Mouse (Mus musculus): ENCODE measurements around the gene Rgsl1. TPM values are rescaled to one million over a fixed set of nuclear protein-coding genes. Genes with fewer than 3 reads are reported as not detected.
"Not testable (repeated sequence)": the region's sequence is repeated elsewhere in the genome, so short reads cannot be mapped to it uniquely, and the experiment has no call there.

The Rgsl1 gene
- total RNA-seq (2021), result 1 to 10 TPM; 1.2 to 1.6 TPM

DNA sequence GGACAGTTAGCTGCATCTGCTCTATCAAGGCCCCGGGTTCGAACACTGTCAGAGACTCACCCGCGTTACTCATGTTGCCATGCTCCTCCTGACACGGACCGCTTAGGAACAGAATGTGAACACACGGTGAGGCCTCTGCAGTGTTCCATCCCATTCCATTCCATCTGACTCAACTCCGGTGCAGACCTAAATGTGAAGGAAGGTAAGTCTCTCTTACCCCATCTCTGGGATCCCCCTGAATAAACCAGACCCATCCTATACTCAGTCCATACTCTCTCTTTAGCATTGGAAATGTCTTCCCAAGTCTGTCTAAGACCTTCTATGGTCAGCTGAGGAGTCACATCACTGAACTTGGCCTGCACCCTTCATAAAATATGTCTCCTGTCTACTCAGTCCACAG, at the start of gene Rgsl1:
Gene Rgsl1, minus strand, starts transcription at position 101 of the 400 bp plus-strand sequence.
- intact Hi-C loops (cut with DNase I), result no loop called here
- DNase-seq (ENCODE audit: low spot score in 2 of 2), result no peak

DNA sequence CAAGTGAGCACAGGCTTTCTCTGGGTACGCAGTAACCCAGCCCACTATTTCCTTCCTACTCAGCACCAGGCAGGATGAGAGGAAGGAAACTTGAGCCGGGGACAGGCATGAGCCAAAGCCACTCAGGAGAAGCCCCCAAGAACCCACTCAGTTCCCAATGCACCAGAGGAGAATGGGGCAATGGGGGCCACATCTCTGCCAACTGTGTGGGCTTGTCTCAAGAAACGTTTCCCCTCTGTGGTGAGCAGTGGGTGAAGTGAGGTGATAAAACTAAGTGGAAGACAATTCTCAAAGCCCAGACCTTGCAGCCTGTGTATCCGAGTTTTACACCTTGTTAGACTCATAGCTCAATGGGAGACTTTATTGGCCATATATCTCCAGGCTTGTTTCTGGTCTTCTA, 47.5 kb upstream of the Rgsl1 start, which contains the start of gene Teddm1a:
Gene Teddm1a, plus strand, starts transcription at position 301 of the 400 bp plus-strand sequence.
- intact Hi-C loops (cut with DNase I), result loop anchor here (10.0 kb wide), 1 partner anchor 373 kb away; no protein-coding TSS in a partner anchor
- DNase-seq (ENCODE audit: low spot score in 2 of 2), result no peak

DNA sequence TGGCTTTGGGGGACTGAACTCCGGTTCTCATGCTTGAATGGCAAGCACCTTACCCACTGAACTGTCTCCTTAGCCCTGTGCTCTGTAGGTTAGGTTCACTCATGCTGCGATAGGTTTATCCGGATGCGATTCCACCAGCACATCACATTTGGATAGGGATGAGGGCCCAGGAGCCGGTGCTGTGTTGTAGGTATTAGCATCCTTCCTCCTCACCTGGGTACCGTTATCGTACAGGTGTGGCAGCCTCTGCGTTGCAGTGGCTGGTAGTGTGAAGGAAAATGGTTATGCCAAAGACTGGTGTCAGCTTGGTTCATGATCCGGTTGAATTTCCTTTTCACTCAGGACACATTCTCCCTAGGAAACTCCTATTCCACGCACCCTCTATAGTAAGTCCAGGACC, 46.2 kb upstream of the Rgsl1 start:
- intact Hi-C loops (cut with DNase I), result loop anchor here (10.0 kb wide), 1 partner anchor 375 kb away; no protein-coding TSS in a partner anchor
- DNase-seq (ENCODE audit: low spot score in 2 of 2), result no peak

DNA sequence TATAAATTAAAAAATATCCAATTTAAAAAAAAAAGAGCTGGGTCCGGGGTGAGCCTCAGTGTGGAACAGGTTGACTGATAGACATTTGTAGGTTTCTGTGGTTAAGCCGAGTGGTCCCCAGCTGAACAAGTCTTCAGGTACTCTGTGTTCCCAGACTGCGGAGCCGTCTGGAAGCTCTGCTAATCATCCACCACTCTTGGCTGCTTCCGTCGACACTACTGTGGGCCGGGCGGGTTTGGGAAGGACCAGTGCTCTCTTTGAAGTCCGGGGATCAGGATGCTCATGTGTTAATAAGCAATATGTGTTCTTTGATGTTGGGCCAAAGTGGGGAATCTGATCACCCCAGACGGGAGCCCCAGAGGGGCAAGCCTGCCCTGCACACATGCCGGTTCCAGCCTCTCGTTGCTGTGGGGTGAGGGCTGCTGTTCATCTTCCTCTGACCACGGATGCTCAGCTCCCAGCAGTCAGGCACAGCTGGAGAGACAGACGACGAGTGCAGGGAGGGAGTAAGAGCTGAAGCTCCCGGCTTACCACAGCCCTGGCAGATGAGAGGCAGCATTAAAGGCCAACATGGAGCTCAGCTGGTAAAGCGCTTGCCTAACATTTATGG, 42.2 kb upstream of the Rgsl1 start:
- DNase-seq (ENCODE audit: low spot score in 2 of 2), result no peak
- intact Hi-C loops (cut with DNase I), result no loop called here

DNA sequence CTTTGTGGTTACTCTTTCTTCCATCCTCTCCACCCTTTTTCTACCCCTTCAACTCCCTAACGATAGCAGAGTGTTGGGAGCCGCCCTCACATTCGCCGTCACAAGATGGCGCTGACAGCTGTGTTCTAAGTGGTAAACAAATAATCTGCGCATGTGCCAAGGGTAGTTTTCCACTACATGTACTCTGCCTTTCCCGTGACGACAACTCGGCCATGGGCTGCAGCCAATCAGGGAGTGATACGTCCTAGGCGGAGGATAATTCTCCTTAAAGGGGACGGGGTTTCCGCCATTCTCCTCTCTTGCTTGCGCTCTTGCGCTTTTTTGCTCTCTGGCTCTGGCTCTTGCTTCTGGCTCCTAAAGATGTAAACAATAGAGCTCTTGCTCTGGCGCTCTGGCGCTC, 36.4 kb upstream of the Rgsl1 start:
- intact Hi-C loops (cut with DNase I); DNase-seq (ENCODE audit: low spot score in 2 of 2): not testable (repeated sequence)

DNA sequence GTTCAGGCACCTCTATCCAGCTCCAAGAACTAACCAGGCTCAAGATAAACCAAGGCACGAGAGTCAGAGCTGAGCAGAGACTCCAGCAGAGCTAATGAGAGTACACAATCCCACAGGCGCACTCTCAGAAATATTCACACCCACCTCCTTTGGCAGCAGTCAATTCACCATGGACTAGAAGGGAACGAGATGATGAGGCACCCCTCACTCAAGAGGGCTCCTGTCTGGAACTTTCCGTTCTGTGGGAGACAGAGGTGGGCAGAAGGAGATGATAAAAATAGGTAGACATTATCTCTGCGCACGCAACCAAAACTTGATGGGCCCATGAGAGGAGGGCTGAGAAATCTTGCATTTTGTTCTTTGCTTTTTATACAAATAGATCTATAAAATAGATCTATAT, 30.1 kb upstream of the Rgsl1 start, which contains the start of gene Teddm1b:
Gene Teddm1b, plus strand, starts transcription at position 301 of the 400 bp plus-strand sequence.
- DNase-seq (ENCODE audit: low spot score in 2 of 2), result no peak
- intact Hi-C loops (cut with DNase I), result no loop called here

DNA sequence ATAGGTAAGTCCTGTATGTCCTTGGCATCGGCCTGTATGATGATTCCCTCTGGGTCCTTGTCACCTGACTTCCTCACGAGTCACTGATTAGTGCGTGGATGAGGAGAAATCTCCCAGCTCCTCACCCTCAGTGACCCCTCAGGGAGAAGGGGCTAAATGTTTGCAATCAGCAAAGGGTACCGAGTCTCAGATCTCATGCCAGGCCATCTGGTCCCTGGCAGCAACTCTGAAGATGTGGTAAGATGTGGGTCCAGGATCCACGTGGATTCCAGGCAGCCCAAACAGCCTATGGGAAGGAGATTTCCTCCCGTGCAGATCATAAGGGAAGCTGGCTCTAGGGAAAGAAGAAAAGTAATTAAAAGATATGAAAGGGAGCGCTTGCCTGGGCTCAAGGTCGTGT, 12.0 kb upstream of the Rgsl1 start:
- intact Hi-C loops (cut with DNase I), result no loop called here
- DNase-seq (ENCODE audit: low spot score in 2 of 2), result no peak

DNA sequence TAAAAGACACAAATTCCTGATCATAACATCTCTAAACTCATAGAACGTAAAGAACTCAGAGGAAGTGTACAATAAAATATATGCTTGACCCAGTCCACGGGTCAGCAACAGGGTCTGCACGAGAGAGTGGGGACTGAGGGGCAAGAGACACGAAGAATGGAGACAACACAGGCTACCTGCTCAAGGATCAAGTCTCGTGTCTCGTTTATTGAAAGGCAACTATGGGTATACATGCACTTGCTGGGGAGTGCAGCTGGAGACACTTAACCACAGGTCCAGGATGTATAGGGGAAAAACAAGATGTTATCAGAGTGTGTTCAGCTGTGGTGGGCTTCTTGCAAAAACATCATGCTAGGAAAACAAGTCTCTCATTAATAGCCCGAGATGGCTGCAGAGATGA, 8.8 kb upstream of the Rgsl1 start:
- DNase-seq (ENCODE audit: low spot score in 2 of 2); intact Hi-C loops (cut with DNase I): not testable (repeated sequence)

DNA sequence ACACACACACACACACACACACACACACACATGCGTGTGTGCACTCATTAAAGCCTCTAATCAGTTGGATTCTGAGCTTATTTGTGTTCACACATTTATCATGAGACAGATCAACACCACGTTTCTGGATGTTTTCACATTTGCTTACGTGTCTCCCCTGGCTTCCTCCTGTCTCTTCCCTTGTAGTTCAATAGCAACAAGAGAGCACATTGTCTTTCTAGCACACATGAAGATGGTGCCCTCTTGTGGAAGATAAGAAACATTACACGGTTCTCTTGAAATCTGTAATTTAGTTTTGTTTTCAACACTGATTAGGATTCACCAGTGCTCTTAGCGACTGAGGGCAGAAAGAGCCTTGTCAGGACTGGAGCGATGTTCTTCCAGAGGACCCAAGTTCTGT, 2.9 kb upstream of the Rgsl1 start:
- DNase-seq (ENCODE audit: low spot score in 2 of 2), result peak in 1 of 2 experiments; percentile 19
- intact Hi-C loops (cut with DNase I), result loop anchor here (5.0 kb wide), 1 partner anchor 100 kb away; the partner anchor contains the start of gene Rnasel

DNA sequence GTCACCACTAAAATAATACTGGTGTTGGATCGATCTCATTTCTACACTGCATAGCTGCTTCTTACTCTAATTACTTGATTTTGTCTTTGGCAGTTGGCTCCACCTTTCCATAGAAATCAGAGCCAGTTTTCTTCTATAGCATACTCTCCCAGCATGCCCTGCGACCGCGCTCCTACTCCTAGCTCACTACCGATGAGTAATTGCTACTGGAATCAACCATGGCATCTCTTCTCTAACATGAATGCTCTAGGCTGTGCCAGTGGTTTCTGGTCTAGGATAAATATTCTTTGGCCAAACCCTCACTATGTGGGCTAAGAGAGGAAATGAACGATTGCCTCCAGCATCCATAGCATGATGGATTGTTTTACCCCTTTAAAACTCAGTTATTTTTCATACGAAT, 2.5 kb upstream of the Rgsl1 start:
- DNase-seq (ENCODE audit: low spot score in 2 of 2), result no peak
- intact Hi-C loops (cut with DNase I), result loop anchor here (5.0 kb wide), 1 partner anchor 99 kb away; the partner anchor contains the start of gene Rnasel

DNA sequence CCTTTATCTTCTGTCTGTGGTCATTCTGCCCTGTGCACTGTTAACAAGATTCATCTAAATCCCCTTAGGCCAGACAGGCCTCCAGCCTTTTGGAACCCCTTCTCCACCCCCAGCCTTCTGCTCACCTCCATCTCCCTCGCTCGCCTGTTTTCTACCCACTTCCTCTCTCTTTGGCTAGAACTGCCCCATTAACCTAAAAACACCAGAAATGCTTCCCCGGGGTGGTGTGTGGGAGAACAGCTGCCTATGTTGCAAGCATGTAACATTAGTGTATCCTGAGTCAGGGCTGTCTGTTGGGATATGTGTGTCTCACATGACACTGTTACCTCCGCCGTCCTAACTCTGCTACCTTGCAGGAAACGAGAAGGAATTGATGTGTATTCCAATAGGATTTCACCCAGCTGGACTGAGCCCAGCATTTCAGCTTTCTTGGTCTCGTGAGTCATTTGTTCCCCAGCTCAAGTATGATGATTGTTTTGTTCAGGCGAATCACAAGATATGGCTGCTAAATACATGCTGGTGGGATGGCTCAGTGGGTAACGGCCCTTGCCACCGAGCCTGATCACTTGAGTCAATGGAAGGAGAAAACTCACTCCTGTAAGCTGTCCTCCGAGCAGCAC, 1.7 kb downstream of the Rgsl1 start:
- DNase-seq (ENCODE audit: low spot score in 2 of 2), result peak; percentile 11 to 66
- intact Hi-C loops (cut with DNase I), result no loop called here

DNA sequence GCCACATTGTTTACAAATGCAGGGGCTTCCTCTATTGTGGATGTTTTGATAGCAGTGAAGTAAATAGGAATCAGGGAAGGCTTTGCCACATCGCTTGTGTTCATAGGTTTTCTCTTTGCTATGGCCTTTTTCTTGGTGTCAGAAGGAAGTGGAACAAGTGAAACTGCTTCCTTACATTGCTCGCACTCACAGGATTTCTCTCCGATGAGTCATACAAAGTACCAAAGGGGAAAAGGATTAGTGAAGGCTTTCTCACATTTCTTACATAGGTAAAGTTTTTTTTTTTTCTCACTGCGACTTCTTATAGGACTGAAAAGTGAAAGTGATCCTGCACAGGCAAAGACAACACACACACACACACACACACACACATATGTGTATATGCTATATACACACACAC, 7.9 kb downstream of the Rgsl1 start:
- DNase-seq (ENCODE audit: low spot score in 2 of 2), result no peak
- intact Hi-C loops (cut with DNase I), result no loop called here

DNA sequence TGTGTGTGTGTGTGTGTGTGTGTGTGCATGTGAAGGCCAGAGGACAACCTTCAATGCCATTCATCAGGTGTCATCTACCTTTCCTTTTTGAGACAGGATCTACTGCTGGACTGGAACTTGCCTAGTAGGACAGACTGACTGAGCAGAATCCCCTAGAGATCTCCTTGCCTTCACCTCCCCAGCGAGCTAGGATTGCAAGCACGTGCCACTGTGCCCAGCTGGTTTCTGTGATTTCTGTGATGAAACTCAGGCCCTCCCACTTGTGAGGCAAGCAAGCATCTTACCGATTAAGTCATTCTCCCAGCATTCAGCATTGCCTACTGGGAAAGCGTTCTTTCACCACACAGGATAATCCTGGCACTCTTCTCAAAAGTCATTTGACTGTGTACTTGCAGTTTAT, 13.2 kb downstream of the Rgsl1 start:
- DNase-seq (ENCODE audit: low spot score in 2 of 2), result no peak
- intact Hi-C loops (cut with DNase I), result no loop called here

DNA sequence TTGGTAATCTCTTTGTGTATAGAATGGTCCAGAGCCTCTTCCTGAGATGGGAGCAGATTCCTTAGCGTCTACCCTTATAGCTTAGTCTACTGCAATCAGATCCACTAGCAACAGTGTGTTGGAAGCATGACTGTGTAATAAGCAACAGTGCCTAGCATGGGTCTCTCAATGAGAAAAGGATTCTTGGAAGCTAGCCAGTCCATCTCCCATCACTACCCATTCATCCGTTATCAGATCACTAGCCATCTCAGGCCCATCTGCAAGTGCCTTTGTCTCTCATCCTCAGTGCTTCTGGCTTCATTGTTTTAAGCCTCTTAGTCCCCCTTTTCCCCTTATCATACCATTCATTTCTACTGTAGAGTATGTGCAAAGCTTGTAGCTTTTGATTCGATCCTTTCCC, 23.7 kb downstream of the Rgsl1 start:
- intact Hi-C loops (cut with DNase I), result no loop called here
- no peak for DNase-seq (ENCODE audit: low spot score in 2 of 2)

DNA sequence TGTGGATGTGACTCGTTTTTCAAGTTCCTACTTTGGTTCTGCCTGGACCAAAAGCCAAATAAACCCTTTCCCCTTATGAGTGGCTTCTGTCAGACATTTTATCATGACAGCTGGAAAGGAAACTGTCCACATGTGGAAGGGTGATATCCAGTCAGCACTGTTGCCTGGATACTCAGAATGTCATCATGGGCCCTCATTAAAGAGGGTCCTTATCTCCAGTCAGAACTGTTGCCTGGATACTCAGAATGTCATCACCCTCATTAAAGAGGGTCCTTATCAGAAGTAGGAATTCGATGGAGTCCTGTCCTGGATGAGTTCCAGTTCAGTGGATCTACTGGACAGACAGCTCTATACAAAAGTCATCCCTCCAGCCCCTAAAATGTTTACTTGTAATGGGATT, 29.7 kb downstream of the Rgsl1 start:
- intact Hi-C loops (cut with DNase I), result no loop called here
- no peak for DNase-seq (ENCODE audit: low spot score in 2 of 2)

DNA sequence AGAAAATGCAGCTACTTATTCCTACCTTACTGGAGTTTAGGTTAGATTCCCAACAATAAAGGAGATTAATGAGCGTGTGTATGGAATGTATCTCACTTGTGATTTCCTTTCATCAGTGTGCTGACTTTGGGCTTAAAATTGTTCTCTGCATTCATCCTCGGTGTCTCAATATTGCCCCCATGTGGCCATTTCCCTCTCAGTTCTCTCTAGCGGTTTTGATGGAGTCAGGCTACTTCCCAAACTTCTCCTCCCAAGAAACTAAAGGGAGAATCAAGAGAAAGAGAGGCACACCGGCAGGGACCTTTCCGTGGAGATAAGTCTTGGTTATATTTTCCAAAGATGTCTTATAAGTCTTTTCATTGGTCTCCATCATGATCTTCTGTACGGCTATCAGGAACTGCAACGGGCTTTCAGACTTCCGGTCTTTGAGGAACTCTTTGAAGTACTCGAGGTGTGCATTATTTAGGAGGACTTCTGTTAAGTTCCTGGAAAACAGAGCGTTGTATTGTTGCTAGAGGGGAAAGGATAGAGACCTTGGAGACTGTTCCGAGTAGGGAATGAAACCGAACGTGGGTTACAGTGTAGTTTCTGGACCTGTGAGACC, 36.5 kb downstream of the Rgsl1 start:
- intact Hi-C loops (cut with DNase I), result loop anchor here (5.0 kb wide), 2 partner anchors 55 to 250 kb away; no protein-coding TSS in a partner anchor
- peak; percentile 62 to 81 for DNase-seq (ENCODE audit: low spot score in 2 of 2)

DNA sequence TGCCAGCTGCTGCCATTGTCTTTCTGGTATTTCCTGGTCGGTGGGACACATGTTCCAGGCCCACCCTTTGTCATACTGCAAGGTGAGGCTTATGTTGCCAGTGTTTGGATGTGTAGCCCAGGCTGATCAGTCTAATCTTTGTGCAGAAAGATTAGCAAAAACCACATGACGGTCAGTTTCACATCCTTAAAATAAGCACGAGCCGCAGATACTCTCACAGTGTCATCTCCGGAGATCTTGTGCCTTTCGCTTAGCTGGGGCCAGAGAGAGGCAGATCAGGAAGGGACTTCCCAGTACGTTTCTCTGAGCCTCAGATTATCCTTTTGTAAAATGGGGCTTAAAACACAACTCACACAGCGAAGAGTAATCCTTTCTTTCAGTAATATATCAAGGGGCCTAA, 40.4 kb downstream of the Rgsl1 start:
- DNase-seq (ENCODE audit: low spot score in 2 of 2), result no peak
- intact Hi-C loops (cut with DNase I), result no loop called here

DNA sequence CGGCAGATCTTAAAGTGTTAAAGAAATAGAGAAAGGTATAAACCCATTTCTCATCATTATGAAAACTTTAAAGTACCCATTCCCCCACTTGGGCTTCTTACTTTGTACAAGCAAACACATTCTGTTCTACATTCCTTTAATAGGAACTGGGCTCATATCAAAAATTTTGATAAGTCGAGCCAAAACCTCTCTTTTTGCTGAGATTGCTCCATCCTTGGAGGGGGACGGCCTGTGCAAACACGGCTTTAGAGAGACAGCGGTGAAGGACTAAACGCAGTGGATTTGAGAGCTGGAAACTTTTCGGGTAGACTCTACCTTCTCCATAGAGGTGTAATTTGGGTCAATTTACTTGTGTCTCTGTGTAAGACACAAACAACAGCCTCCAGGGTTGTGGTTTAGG, 41.3 kb downstream of the Rgsl1 start:
- DNase-seq (ENCODE audit: low spot score in 2 of 2), result no peak
- intact Hi-C loops (cut with DNase I), result no loop called here

DNA sequence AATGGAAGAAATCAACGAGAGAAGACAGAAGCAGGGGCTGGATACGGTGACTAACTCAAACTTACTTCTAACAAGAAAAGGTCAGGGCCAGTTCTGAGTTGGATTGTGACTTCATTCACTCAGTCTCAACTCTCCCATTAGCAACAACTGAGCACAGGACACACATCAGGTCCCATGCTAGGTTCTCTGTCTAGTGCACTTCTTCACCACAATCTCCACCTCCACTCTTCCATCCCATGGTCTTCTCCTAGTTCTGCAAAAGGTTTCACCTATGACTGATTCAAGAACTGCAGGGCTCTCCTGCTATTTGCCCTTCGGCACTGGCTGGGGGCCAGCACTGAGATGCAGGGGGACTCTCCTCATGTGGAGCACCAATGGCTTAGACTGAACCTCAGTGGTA, 49.7 kb downstream of the Rgsl1 start:
- DNase-seq (ENCODE audit: low spot score in 2 of 2), result no peak
- intact Hi-C loops (cut with DNase I), result no loop called here

DNA sequence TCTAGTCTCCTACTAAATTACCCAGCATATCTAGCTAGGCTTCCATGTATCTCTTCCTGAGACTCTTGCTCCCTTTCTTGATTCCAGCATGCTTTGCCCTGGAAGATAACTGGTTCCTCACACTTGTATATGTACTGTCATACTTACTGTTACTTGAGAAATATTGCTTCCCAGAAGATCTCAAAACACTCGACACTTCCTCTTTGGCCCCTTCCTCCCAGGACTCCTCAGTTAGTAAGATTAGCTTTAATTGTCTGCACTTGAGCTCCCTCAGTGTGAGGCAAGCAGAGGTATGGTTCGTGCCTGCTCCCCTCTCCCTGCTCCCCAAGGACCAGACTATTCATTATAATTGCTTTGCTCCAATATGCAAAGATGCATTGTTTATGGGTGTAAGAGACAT, 53.2 kb downstream of the Rgsl1 start:
- intact Hi-C loops (cut with DNase I), result no loop called here
- DNase-seq (ENCODE audit: low spot score in 2 of 2), result no peak

DNA sequence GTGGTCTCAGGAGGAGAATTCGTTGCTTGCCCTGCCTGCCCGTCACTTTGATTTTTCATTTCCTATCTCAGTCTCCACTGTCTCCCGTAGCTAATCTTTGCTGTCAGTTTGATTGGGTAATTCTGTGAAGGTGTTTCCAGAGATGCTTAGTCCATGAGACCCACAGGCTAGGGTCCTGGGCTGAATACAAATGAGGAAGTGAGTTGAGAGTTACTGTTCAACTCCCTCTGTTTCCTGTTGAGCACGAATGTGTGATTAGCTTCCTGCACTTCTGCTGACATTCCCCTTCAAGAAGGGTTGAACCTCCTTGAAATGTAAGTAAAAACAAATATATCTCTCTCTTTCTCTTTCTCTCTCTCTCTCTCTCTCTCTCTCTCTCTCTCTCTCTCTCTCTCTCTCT, 58.3 kb downstream of the Rgsl1 start:
- DNase-seq (ENCODE audit: low spot score in 2 of 2), result no peak
- intact Hi-C loops (cut with DNase I), result no loop called here
